Mouse (Mus musculus): ENCODE data around the gene Prdx1. TPM values are rescaled to one million over a fixed set of nuclear protein-coding genes. Genes with fewer than 3 reads are reported as not detected.

Gene Prdx1
- total RNA-seq, 4 experiments from 2014 or later = 171 to 219 (median 193) TPM

DNA sequence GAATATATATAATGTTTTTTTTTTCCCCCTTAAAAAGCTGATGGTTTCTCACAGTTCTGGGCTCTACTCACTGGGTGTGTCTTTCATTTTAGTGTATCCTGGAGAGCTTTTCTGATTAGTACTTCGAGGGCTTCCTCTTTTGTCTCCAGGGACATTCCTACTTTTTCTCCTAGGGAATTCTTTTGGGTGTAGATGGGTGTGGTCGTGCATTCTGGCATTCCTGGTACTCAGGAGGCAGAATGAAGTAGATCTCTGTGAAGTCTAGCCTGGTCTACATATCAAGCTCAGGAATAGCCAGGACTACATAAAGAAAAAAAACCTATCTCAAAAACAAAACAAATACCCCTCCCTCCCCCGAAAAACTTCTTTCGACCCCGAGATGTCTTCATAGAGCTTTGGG lies 40.1 kb downstream of the Prdx1 start:
- no peak for DNase-seq (ENCODE audit: low spot score in 2 of 2)

DNA sequence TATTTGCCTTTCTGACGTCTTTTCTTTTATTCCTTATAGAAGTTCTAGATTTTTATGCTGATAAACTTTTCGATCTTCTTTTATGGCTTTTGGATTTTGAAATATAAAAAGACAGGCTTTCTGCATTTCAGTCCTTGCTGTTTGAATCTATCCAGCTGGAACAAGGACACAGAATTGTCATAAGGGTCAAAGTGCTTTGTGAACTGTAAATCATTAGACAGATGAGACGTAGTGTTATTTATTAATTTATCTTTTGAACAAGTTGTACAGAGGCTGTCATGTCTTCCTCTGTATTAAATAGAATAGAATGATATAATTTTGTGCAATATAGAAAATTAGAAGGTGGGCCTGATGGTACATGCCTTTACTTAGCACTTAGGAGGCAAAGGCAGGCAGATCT lies 42.1 kb downstream of the Prdx1 start:
- no peak for DNase-seq (ENCODE audit: low spot score in 2 of 2)

DNA sequence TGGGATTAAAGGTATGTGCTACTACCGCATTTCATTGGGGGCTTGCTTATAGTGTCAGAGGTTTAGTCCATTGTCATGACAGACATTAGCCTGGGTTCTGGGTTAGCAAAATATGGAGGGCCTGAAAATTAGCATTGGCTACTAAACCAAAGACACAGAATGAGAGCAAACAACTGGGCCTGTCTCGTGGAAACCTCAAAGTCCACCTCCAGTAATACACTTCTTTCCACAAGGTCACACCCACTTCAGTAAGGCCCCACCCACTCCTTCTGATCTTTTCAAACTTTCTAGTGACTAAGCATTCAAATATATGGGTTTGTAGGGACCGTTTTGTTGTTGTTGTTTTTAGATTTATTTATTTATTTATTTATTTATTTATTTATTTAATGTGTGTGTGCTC lies 44.2 kb downstream of the Prdx1 start:
- no peak for DNase-seq (ENCODE audit: low spot score in 2 of 2)

DNA sequence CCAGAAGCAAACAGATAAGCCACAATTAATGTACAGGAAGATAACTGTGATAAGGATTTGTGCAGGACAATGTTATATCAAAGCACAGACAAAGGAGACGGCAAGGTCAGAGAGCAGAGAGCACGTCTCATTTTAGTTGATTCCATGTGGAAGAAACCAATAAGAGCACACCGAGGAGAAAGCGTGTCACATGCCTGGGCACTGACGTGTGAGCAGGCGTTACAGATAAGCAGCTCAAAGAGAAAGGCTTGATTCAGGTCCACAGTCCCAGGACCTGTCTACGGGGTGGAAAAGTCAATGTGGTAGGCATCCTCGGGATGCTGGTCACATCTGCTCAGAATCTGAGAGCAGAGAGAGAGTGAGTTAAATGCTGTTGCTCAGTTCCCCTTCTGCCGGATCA lies 45.7 kb downstream of the Prdx1 start:
- DNase-seq (ENCODE audit: low spot score in 2 of 2) = no peak

DNA sequence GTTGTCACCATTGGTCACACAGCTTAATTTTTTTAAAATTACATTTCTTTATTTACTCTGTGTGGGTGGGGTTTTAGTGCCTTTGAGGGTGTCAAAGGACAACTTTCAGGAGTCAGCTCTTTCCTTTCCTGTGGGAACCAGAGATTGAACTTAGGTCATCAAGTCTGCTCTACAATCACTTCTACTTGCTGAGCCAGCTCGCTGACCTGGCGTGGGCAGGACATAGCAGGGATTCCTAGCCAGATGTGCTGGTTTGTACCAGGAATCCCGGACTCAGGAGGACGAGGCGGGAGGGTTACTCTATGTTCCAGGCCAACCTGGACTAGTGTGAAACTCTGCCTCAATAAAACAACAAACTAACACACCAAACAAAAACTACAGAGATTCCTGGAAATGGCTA lies 47.0 kb downstream of the Prdx1 start:
- no peak for DNase-seq (ENCODE audit: low spot score in 2 of 2)

DNA sequence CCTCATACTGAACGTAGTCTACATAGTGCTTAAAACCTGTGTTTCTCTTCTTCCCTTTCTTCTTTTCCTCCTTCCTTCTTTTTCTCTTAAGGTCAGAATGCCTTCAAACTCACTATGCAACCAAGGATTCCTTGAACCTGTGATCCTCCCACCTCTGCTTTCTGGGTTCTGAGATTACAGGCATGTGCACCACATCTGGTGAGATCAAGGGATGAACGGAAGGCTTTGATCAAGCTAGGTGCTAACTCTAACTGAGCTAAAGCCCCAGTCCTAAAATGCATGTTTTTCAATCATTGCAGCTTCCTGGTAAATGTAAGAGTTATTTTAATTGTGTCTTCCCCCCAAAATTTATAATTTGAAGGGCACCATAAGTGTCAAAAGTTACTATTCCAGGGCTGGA lies 49.7 kb downstream of the Prdx1 start:
- DNase-seq (ENCODE audit: low spot score in 2 of 2) = no peak

GRCm38 (mm10) chr4:116738972-116739751 lies 53.8 kb downstream of the Prdx1 start:
- DNase-seq (ENCODE audit: low spot score in 2 of 2) = no peak

GRCm38 (mm10) chr4:116749750-116750149 lies 64.4 kb downstream of the Prdx1 start:
- DNase-seq (ENCODE audit: low spot score in 2 of 2) = no peak

Other genes starting within 250 kb of the Prdx1 start
- 100 to 1,000 TPM in 1 of 4 experiments, 10 to 100 TPM in 3; 87.3 to 111 (median 97.4) TPM for gene Mast2, start 221.4 kb upstream of the Prdx1 start, total RNA-seq (2022)
- gene Ipp, start 178.0 kb upstream of the Prdx1 start, total RNA-seq (2022) = 10 to 100 TPM; 19.2 to 21.3 (median 20.1) TPM
- 10 to 100 TPM; 10.1 to 12.8 (median 12.0) TPM for gene Tmem69, start 129.6 kb upstream of the Prdx1 start, total RNA-seq (2022)
- 10 to 100 TPM; 40.2 to 57.7 (median 48.3) TPM for gene Gpbp1l1, start 127.9 kb upstream of the Prdx1 start, total RNA-seq (2022)
- 1 to 10 TPM; 5.5 to 8.0 (median 7.1) TPM for gene Ccdc17, start 88.9 kb upstream of the Prdx1 start, total RNA-seq (2022)
- 10 to 100 TPM; 26.8 to 28.5 (median 27.2) TPM for gene Nasp, start 57.6 kb upstream of the Prdx1 start, total RNA-seq (2022)
- 100 to 1,000 TPM; 426 to 437 (median 430) TPM for gene Akr1a1, start 33.9 kb upstream of the Prdx1 start, total RNA-seq (2022)
- gene Mmachc, start 22.9 kb downstream of the Prdx1 start, total RNA-seq (2022) = 10 to 100 TPM; 14.0 to 18.4 (median 14.8) TPM
- gene Ccdc163, start 23.0 kb downstream of the Prdx1 start, total RNA-seq (2022) = 1 to 10 TPM; 4.3 to 8.4 (median 6.3) TPM
- 1 to 10 TPM; 5.1 to 5.8 (median 5.5) TPM for gene Tesk2, start 35.4 kb downstream of the Prdx1 start, total RNA-seq (2022)
- gene Toe1, start 122.1 kb downstream of the Prdx1 start, total RNA-seq (2022) = 10 to 100 TPM; 13.1 to 15.3 (median 14.9) TPM
- gene Mutyh, start 122.2 kb downstream of the Prdx1 start, total RNA-seq (2022) = 1 to 10 TPM; 2.1 to 4.8 (median 2.9) TPM
- gene Hpdl, start 136.2 kb downstream of the Prdx1 start, total RNA-seq (2022) = 1 to 10 TPM; 1.3 to 1.9 (median 1.7) TPM
- gene Zswim5, start 191.8 kb downstream of the Prdx1 start, total RNA-seq (2022) = 10 to 100 TPM; 11.4 to 13.9 (median 12.4) TPM